Mouse (Mus musculus): ENCODE data around the gene Hnrnpa0. TPM values are rescaled to one million over a fixed set of nuclear protein-coding genes. Genes with fewer than 3 reads are reported as not detected.
"Not testable (repeated sequence)": the region's sequence is repeated elsewhere in the genome, so short reads cannot be mapped to it uniquely, and the experiment has no call there.

Gene Hnrnpa0
- polyA plus RNA-seq, 1 experiment from 2014 or later: 57.9 TPM

DNA sequence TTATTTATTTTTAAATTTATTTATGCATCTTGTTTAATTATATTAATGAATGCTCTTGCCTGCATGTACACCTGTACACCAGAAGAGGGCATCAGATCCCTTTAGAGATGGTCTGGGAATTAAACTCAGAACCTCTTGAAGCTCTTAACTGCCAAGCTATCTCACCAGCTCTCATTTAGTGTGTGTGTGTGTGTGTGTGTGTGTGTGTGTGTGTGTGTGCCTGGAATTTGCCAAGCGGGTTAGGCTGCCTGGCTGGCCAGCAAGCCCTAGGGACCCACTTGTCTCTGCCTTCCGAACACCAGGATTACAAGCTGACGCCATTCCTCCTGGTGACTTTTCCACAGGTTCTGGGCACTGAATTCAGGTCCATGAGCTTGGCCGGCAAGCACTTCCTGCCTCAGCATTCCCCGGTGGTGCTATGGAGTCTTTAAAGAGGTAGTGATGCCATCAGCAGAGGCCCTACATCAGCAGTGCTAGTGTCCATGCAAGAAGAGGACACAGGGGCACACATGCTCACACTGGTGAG is 20.7 kb upstream of the Hnrnpa0 start:
- peaks cover 8% of the 10 kb centered on the region for H3K4me1 ChIP-seq
- H3K36me3 ChIP-seq: no peaks in the 10 kb centered on the region
- H3K27ac ChIP-seq (replicated peaks): no peak overlapping the region
- WGBS: 61% methylated on average over 4 of the region's 5 CpGs
- peak overlapping the region; percentile 41 for H3K4me3 ChIP-seq
- peak overlapping the region; percentile 63 for H3K4me2 ChIP-seq (replicated peaks)
- no peaks in the 10 kb centered on the region for H3K27me3 ChIP-seq
- no peak overlapping the region for H3K9ac ChIP-seq (replicated peaks)
- peak; percentile 73 for ATAC-seq (replicated peaks)
- H3K9me3 ChIP-seq: no peaks in the 10 kb centered on the region

DNA sequence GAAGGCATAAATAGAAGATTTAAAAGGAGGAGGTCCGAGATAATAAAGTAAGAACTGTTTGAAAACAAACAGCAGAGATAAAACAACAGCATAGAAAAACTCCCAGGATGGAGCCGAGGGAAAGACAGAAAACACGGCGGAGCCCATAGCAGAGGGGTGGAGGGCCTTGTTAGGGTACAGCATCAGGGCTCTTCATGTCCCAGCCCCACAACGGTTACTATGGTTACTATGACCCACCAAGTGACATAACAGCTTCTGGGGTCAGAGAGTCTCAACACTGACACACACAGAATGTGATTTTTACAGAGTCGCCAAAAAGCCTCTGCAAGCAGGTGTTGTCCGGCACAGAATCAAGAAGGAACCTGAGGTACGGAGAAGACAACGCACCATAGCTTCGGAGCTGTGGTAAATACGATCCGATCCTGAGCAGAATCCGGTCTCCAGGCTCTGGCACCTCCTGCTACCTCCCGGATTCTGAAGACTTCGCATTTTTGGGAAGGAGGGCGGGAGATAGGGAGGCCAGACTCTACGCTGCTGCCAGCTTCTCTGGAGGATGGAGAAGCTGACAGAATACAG is 20.0 kb upstream of the Hnrnpa0 start:
- WGBS: under 1% methylated on average over 17 of the region's 17 CpGs
- peak; percentile 93 for ATAC-seq (replicated peaks)
- peak overlapping the region; percentile 35 for H3K27ac ChIP-seq (replicated peaks)

DNA sequence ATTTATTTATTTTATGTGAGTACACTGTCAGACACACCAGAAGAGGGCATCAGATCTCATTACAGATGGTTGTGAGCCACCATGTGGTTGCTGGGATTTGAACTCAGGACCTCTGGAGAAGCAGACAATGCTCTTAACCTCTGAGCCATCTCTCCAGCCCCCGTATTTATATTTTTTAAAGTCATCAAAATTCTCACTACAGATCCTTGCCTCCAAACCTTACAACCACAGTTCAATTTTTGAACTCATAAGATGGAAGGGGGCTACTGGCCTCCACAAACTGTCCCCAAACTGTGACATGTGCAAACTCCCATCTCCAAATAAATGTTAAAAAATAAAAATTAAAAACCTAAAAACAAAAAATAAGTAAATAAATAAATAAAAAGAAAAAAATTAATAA is 19.4 kb upstream of the Hnrnpa0 start:
- WGBS: 80% methylated on average over 1 of the region's 1 CpGs
- Histone ChIP-seq H3K9ac (replicated peaks) (no peak overlapping the region), H3K9me3 (no peaks in the 10 kb centered on the region), H3K4me2 (replicated peaks) (no peak overlapping the region), H3K36me3 (no peaks in the 10 kb centered on the region), H3K27ac (replicated peaks) (no peak overlapping the region), H3K4me1 (peaks cover 8% of the 10 kb centered on the region), H3K4me3 (no peak overlapping the region), H3K27me3 (no peaks in the 10 kb centered on the region)
- no peak for ATAC-seq (replicated peaks)

More for the DNA sequence above, 20.0 kb upstream of the Hnrnpa0 start:
- peak overlapping the region; percentile 34; the same call in 1 of the 2 replicates for H3K9ac ChIP-seq (replicated peaks)
- H3K36me3 ChIP-seq: no peaks in the 10 kb centered on the region
- H3K4me1 ChIP-seq: peaks cover 8% of the 10 kb centered on the region
- H3K27me3 ChIP-seq: no peaks in the 10 kb centered on the region
- H3K9me3 ChIP-seq: no peaks in the 10 kb centered on the region
- peak overlapping the region; percentile 41 for H3K4me3 ChIP-seq
- H3K4me2 ChIP-seq (replicated peaks): peak overlapping the region; percentile 63

DNA sequence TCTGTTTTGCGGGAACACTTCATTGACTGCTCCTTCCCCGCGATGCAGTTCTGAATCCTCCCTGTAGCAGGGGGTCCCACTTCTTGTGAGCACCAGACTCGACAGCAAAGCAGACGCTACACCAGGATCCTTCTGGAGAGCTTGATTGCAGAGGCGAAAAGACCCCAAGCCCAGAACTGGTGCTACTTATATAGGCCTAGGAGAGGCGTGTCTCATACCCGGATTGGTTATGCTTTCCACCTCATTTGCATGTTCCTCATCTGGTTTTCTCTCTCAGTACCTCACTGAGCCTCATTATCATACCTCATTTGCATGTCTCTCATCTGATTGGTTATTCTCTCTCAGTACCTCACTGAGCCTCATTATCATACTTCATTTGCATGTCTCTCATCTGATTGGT is 18.2 kb upstream of the Hnrnpa0 start:
- not testable (repeated sequence) for H3K4me3 ChIP-seq; H3K9me3 ChIP-seq; H3K27ac ChIP-seq (replicated peaks); H3K9ac ChIP-seq (replicated peaks); H3K4me2 ChIP-seq (replicated peaks); ATAC-seq (replicated peaks); H3K27me3 ChIP-seq; H3K4me1 ChIP-seq; H3K36me3 ChIP-seq
- 94% methylated on average over 8 of the region's 8 CpGs for WGBS

DNA sequence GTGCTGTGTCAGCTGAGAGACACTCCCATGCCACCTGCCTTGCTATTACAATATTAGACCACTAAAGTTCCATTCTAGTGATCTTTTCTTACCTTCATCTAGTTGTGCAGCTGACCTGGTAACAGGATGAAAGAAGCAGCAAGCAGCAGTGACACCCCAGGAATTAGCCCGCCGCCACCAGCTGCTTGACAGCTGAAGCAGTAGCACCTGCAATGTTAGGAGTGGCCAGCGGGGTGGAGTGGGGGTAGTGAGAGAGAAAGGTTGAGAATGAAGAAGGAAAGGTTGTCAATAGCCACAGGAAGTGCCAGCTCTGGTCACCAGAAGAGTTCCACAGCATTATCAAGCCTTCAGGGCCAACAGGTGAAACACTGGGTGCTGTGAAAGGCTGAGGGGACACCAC is 3.3 kb upstream of the Hnrnpa0 start:
- Histone ChIP-seq H3K4me1 (peaks cover 10% of the 10 kb centered on the region), H3K9me3 (no peaks in the 10 kb centered on the region), H3K36me3 (no peaks in the 10 kb centered on the region), H3K4me2 (replicated peaks) (no peak overlapping the region), H3K27ac (replicated peaks) (no peak overlapping the region), H3K9ac (replicated peaks) (no peak overlapping the region), H3K27me3 (no peaks in the 10 kb centered on the region), H3K4me3 (no peak overlapping the region)
- WGBS: 51% methylated on average over 3 of the region's 3 CpGs
- no peak for ATAC-seq (replicated peaks)

DNA sequence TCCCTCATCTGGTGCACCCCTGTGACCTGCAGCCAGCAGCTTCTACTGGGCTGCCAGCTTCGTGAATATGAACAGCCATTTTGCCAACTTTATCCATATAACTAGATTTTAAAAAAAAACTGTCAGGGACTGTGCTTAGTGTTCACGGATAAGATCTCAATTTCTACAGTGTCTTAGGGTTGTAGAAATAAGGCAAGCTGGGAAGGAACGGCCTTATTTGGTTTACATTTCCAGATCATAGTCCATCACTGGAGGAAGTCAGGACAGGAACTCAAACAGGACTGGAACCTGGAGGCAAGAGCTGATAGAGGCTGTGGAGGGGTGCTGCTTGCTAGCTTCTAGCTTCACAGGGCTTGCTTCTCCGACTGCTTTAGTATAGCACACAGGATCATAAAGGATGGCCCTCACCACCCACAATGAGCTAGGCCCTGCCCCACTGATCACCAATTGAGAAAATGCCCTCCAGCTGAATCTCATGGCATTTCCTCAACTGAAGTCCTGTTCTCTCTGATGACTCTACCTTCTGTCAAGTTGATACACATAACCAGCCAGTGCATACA is 1.4 kb upstream of the Hnrnpa0 start:
- H3K36me3 ChIP-seq: no peaks in the 10 kb centered on the region
- no peaks in the 10 kb centered on the region for H3K27me3 ChIP-seq
- H3K4me3 ChIP-seq: peak overlapping the region; percentile 95
- H3K4me2 ChIP-seq (replicated peaks): peak overlapping the region; percentile 73
- H3K27ac ChIP-seq (replicated peaks): peak overlapping the region; percentile 99
- no peaks in the 10 kb centered on the region for H3K9me3 ChIP-seq
- WGBS: 35% methylated on average over 4 of the region's 4 CpGs
- no peak for ATAC-seq (replicated peaks)
- H3K4me1 ChIP-seq: peaks cover 27% of the 10 kb centered on the region
- H3K9ac ChIP-seq (replicated peaks): peak overlapping the region; percentile 97

DNA sequence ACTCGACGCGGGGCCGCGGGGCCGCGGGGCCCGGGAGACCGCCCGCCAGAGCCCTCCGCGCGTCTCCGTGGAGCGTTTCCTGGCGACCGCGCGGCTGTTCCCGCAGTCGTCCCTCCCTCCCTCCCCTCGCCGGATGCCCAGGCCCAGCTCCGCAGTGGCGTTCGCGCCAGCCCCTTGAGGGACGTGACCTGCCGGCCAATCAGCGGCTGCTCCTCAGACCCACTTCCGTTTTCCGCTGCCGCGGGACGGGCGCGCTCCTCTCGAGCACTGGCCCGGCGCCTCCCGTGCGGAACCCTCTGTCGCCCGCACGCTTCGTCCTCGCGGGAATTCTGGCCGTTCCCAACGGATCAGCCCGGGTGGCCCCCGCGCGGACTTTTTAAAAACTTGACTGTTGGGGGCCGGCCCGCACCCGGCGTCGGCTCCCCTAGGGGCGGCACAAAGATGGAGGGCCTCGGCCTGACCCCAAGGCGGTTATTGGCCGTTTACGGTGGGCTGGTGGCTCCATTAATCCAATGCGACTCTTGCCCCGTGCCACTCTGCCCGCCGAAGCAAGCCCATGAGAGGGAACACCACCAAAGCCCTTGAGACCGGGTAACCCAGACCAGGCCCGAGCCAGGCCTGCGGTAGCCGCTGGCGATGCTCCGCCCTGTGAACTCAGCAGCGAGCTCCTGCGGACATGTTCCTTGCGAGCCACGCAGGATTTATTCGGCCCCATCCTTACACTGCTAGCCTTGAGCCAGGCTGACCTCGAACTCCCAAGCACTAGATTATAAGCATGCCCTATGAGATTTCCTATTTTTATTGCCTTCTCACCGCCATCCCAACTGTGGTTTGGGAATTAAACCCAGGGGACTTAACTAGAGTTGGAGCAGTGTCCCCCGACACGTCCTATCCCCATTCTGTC is 664 bp upstream of the Hnrnpa0 start:
- under 1% methylated on average over 81 of the region's 83 CpGs for WGBS
- Histone ChIP-seq H3K27me3 (no peaks in the 10 kb centered on the region), H3K4me2 (replicated peaks) (peak overlapping the region; percentile 73), H3K36me3 (no peaks in the 10 kb centered on the region), H3K9me3 (no peaks in the 10 kb centered on the region), H3K4me1 (peaks cover 35% of the 10 kb centered on the region), H3K9ac (replicated peaks) (peak overlapping the region; percentile 97), H3K4me3 (peak overlapping the region; percentile 95), H3K27ac (replicated peaks) (peak overlapping the region; percentile 99)
- ATAC-seq (replicated peaks): peak; percentile 98

DNA sequence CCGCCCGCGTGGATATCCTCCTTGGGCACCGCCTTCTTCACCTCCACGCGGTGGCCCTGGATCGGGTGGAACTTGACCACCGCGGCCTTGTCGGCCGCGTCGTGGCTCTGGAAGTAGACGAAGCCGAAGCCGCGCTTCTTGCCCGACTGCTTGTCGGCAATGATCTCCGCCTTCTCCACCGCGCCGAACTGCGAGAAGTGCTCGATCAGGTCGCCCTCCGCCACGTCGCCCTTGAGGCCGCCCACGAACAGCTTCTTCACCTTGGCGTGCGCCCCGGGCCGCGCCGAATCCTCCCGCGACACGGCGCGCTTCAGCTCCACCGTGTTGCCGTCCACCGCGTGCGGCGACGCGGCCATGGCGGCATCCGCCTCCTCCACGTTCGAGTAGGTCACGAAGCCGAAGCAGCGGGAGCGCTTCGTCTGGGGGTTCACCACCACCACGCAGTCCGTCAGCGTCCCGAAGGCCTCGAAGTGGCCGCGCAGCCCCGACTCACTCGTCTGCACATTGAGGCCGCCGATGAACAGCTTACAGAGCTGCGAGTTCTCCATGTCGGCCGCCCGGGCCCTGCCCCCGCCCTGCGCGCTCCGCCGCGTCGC is 492 bp downstream of the Hnrnpa0 start:
- H3K27me3 ChIP-seq: no peaks in the 10 kb centered on the region
- H3K4me3 ChIP-seq: peak overlapping the region; percentile 95

DNA sequence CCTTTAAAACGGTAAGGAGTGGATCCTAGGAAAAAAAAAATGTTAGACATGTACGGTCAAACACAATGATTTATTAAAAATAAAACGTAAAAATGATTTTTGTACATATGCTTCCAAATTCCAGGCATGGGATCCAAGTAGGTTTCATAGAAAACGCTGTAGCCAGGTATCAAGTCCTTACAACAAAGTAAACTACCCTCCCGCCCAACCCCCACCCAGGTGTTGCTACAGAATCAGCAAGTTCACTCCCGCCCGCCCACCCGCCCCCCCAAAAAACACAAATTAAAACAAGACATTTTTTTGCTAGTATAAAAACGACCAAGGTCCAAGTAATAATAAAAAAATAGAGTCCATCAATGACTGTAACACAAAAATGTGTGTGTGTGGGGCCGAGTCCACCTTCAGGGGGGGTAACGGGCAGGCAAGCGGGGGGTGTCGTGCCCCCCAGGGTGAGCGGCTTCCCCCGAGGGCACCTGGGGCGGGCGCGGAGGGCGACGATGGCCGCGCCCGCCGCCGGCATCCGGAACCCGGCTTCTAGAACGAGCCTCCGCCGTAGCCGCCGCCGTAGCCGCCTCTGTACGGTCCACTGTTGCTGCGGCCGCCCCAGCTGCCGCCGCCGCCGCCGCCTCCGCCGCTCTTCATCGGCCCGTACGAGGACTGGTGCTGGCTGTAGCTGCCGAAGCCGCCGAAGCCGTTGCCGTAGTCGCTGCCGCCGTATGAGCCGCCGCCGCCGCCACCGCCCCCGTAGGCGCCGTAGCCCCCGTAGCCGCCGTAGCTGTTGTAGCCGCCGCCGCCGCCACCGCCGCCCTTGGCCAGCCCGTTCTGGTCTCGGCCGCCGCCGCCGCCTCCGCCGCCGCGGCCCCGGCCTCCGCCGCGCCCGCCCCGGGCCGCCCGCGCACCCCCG is 1.2 kb downstream of the Hnrnpa0 start:
- no peak for ATAC-seq (replicated peaks)
- Histone ChIP-seq H3K4me2 (replicated peaks) (peak overlapping the region; percentile 59), H3K4me3 (peak overlapping the region; percentile 95), H3K4me1 (peaks cover 39% of the 10 kb centered on the region), H3K27ac (replicated peaks) (peak overlapping the region; percentile 99), H3K36me3 (no peaks in the 10 kb centered on the region), H3K9me3 (no peaks in the 10 kb centered on the region), H3K27me3 (no peaks in the 10 kb centered on the region), H3K9ac (replicated peaks) (peak overlapping the region; percentile 97)
- under 1% methylated on average over 62 of the region's 92 CpGs for WGBS

More for the DNA sequence above, 492 bp downstream of the Hnrnpa0 start:
- H3K9ac ChIP-seq (replicated peaks): peak overlapping the region; percentile 97
- H3K27ac ChIP-seq (replicated peaks): peak overlapping the region; percentile 99
- no peaks in the 10 kb centered on the region for H3K36me3 ChIP-seq
- no peaks in the 10 kb centered on the region for H3K9me3 ChIP-seq
- H3K4me1 ChIP-seq: peaks cover 39% of the 10 kb centered on the region
- ATAC-seq (replicated peaks): peak; percentile 68
- under 1% methylated on average over 81 of the region's 81 CpGs for WGBS
- peak overlapping the region; percentile 59 for H3K4me2 ChIP-seq (replicated peaks)

DNA sequence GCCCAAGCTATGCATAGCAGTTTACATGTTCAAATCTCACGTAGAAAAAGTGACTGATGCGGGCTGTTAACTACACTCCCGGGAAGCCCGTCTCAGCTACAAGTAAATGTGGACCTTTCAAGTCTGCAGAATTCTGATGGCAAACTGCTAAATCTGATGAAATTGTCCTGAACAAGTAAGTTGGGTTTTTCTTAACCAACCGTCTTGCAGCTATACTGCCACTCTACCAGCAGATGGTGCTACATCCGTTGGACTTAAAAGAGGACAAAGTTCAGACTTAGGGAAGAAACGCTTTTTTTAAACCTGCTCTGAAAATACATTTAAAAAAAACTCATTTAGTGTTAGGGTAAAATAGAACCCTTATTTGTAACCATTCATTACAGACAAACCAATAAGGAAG is 2.2 kb downstream of the Hnrnpa0 start:
- H3K9me3 ChIP-seq: no peaks in the 10 kb centered on the region
- no peak for ATAC-seq (replicated peaks)
- peaks cover 39% of the 10 kb centered on the region for H3K4me1 ChIP-seq
- no peak overlapping the region for H3K27ac ChIP-seq (replicated peaks)
- peak overlapping the region; percentile 59 for H3K4me2 ChIP-seq (replicated peaks)
- 33% methylated on average over 7 of the region's 7 CpGs for WGBS
- no peaks in the 10 kb centered on the region for H3K36me3 ChIP-seq
- no peaks in the 10 kb centered on the region for H3K27me3 ChIP-seq
- H3K9ac ChIP-seq (replicated peaks): no peak overlapping the region
- peak overlapping the region; percentile 95 for H3K4me3 ChIP-seq

DNA sequence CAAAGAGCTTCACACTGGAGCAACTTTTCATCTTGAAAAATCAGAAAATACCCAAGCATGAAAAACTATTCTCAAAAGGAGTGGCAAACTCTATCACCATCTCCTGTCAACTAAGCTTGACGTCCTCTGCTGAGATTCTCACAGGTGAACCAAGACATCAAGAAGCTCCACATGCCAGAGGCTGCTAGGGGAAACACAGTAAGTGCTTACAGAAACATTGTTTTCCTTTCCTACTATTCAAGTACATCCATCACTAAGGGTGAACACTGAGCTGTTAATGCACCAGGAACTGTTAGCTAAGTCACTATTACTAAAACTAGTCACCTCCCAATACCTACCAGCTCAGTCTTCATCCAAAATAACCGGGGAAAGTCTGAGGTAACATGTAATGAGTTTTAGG is 3.4 kb downstream of the Hnrnpa0 start:
- Histone ChIP-seq H3K4me2 (replicated peaks) (no peak overlapping the region), H3K4me3 (no peak overlapping the region), H3K4me1 (peaks cover 38% of the 10 kb centered on the region), H3K36me3 (no peaks in the 10 kb centered on the region), H3K27ac (replicated peaks) (no peak overlapping the region), H3K9ac (replicated peaks) (no peak overlapping the region), H3K27me3 (no peaks in the 10 kb centered on the region), H3K9me3 (no peaks in the 10 kb centered on the region)
- WGBS: 46% methylated on average over 2 of the region's 2 CpGs
- ATAC-seq (replicated peaks): no peak

All from forebrain, embryonic 15.5 days (tissue).